Comparison of ENCODE assay signal across 8 mouse cellular contexts in the genomic region with DNA sequence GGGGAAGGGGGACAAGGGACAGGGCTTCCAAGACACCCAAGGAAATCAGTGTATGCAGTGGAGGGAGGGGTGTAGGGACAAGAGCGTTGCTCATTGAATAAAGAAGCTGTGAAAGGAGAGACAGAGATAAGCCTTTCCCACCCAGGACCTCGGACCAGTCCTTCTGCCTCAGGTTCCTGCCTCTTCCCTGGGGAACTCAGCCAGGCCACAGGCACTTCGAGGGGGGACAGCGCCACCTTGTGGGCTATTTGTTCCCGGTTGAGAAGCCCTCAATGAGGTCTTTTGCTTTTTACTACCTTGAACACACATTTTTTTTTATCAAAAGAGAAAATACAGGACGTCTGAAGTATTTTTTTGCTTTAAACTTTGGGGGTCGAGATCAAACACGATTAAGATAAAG.
A peak's percentile ranks its signal among the peaks of the same experiment; 100 is the strongest.
DNase-seq lines count a peak whose midpoint lies in the region; ATAC-seq lines count a peak whose summit lies in the region.

No protein-coding gene starts in this region.

- no peaks in the 10 kb centered on the region for H3K9me3 ChIP-seq in liver, embryonic 13.5 days (replicated peaks)

- no peak overlapping the region for H3K27ac ChIP-seq in liver, embryonic 13.5 days

- H3K4me2 ChIP-seq in liver, embryonic 13.5 days, result no peak overlapping the region

- no peaks in the 10 kb centered on the region for H3K4me1 ChIP-seq in liver, embryonic 13.5 days (replicated peaks)

- WGBS in liver, embryonic 13.5 days (ENCODE audit: insufficient replicate concordance), result 3% methylated on average over 8 of the region's 8 CpGs

- H3K9ac ChIP-seq in liver, embryonic 13.5 days, result no peak overlapping the region

- peak; percentile 49 for DNase-seq in 416B (ENCODE audit: low read depth)
- DNase-seq in Muller cell, postnatal 12 days (ENCODE audit: inconsistent ontology term), result peak; percentile 66
- peak; percentile 74 for DNase-seq in cerebellum, adult 9-10 months
- DNase-seq in gastrocnemius, postnatal 10 days, result peak; percentile 87
- DNase-seq in kidney, postnatal 10 days, result peak; percentile 92
- DNase-seq in liver, embryonic 13.5 days, result peak; percentile 17
- peak; percentile 81 for DNase-seq in right cerebral cortex, adult 18-20 months
- peak; percentile 70 for DNase-seq in urinary bladder, adult 2 months (ENCODE audit: low spot score)

- no peaks in the 10 kb centered on the region for H3K27me3 ChIP-seq in liver, embryonic 13.5 days

- no peak for ATAC-seq in liver, embryonic 13.5 days (ENCODE audit: low read depth)

- no peak overlapping the region for H3K4me3 ChIP-seq in liver, embryonic 13.5 days (replicated peaks)

- H3K36me3 ChIP-seq in liver, embryonic 13.5 days, result no peaks in the 10 kb centered on the region

Comparison
In these comparisons a context has a peak if more than half of its experiments do, and no peak if none do; other contexts are left out.
1. DNase-seq: peak in every context shown above with its lines; median percentile 92 in kidney, postnatal 10 days; 87 in gastrocnemius, postnatal 10 days; 81 in right cerebral cortex, adult 18-20 months; 74 in cerebellum, adult 9-10 months; 70 in urinary bladder, adult 2 months; 66 in Muller cell, postnatal 12 days; 49 in 416B; 17 in liver, embryonic 13.5 days.